Mouse (Mus musculus) E14TG2a.4 (cell line): ENCODE results near the gene Trappc3l.

Experiments used
- CTCF ChIP-seq: conservative IDR thresholded peaks from 2 replicates; pipeline ENCODE4 v1.5.1; 2014; ENCODE audit warnings: low read length
- NANOG ChIP-seq: IDR thresholded peaks from 2 replicates; pipeline ENCODE4 v1.6.1; 2014; ENCODE audit warnings: borderline replicate concordance, low read length, mixed read lengths
- POU5F1 ChIP-seq: IDR thresholded peaks from 2 replicates; pipeline ENCODE4 v1.6.1; 2014; ENCODE audit warnings: low read length, borderline replicate concordance

DNA sequence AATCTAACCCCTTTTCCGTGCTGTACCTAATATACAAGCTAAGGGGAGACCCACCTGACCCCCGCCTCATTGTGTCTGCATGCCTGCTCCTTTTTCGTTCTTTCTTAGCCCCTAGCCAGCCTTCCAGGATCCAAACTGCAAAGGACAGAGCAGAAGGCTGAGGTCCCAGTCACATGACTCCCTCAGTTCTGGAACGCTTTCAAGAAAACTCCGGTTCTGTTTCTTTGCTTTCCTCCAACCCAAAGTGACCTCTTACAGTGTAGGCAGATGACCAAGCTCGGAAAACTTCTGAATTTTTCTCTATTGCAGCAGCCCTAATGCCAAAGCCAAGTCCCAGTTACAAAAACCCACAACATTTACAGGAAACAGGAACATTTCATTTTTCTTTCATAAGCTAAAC lies 91.0 kb downstream of the Trappc3l start:
- no peak for TF ChIP-seq CTCF
- no peak for TF ChIP-seq NANOG
- no peak for TF ChIP-seq POU5F1
